Mouse (Mus musculus): Measurements from ENCODE around the gene Apol9b. TPM values are rescaled to one million over a fixed set of nuclear protein-coding genes. Genes with fewer than 3 reads are reported as not detected.
A peak's percentile ranks its signal among the peaks of the same experiment; 100 is the strongest.
"Not testable (repeated sequence)": the region's sequence is repeated elsewhere in the genome, so short reads cannot be mapped to it uniquely, and the experiment has no call there.

Gene Apol9b
- not detected in 2 replicates for polyA plus RNA-seq (2015; fragmentation: Nextera tagmentation; extraction: Ambion mirVana)

DNA sequence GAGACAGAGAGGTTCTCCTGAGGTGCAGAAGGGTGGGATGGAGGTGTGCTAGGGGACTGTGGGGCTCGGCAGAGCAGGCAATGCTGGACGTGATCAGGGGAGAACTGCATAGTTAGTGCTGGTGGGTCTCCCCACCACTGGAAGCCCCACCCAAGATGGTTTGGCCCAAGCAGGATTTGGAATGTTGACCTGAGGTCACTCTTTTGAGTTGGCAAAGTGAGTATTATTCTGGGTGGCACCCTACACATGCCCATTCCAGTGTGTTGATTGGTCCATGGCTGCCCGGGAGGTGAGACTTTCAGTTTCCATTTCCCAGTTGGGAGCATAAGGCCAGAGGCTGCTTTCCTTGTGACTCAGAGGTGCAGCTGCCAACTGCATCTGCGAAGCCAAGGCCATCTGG, at the start of gene Apol9b:
Gene Apol9b, plus strand, starts transcription at position 301 of the 400 bp plus-strand sequence.
- H3K27ac ChIP-seq; H3K4me2 ChIP-seq; H3K36me3 ChIP-seq; H3K9me3 ChIP-seq (replicated peaks); H3K27me3 ChIP-seq; H3K9ac ChIP-seq; ATAC-seq (replicated peaks; ENCODE audit: low FRiP score); H3K4me1 ChIP-seq; H3K4me3 ChIP-seq (replicated peaks): not testable (repeated sequence)
- 70% methylated on average over 1 of the region's 4 CpGs for WGBS

DNA sequence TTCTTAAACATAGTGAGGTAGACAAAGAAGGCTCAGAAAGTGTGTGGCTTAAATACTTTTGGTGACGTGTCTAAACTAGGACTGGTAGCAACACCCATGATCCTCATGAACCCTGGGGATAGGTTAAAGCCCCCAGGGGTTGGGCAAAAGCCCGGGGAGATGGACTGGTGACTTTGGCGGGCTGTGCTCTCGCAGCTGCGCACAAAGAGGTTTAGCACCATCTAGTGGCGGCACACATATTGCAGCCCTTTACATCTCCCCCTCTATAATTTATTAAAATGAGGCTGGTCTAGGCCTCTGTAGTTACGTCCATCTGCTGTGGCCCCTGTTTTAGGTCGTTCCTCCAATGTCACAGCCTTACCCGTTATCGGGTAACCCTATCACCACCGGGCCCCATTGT, 44.9 kb upstream of the Apol9b start:
- not testable (repeated sequence) for ATAC-seq (replicated peaks; ENCODE audit: low FRiP score); H3K36me3 ChIP-seq; H3K9me3 ChIP-seq (replicated peaks); H3K4me1 ChIP-seq; H3K4me3 ChIP-seq (replicated peaks); H3K27ac ChIP-seq; H3K4me2 ChIP-seq; H3K9ac ChIP-seq; H3K27me3 ChIP-seq
- WGBS = 16% methylated on average over 11 of the region's 11 CpGs

GRCm38 (mm10) chr15:77691532-77692311, 37.1 kb upstream of the Apol9b start:
- not testable (repeated sequence) for H3K9me3 ChIP-seq (replicated peaks); H3K36me3 ChIP-seq; H3K4me1 ChIP-seq; H3K27me3 ChIP-seq; ATAC-seq (replicated peaks; ENCODE audit: low FRiP score); H3K27ac ChIP-seq
- Histone ChIP-seq H3K4me2 (peak overlapping the region; percentile 58), H3K4me3 (replicated peaks) (peak overlapping the region; percentile 38), H3K9ac (peak overlapping the region; percentile 29; the same call in 1 of the 2 replicates)
- 8% methylated on average over 20 of the region's 20 CpGs for WGBS

DNA sequence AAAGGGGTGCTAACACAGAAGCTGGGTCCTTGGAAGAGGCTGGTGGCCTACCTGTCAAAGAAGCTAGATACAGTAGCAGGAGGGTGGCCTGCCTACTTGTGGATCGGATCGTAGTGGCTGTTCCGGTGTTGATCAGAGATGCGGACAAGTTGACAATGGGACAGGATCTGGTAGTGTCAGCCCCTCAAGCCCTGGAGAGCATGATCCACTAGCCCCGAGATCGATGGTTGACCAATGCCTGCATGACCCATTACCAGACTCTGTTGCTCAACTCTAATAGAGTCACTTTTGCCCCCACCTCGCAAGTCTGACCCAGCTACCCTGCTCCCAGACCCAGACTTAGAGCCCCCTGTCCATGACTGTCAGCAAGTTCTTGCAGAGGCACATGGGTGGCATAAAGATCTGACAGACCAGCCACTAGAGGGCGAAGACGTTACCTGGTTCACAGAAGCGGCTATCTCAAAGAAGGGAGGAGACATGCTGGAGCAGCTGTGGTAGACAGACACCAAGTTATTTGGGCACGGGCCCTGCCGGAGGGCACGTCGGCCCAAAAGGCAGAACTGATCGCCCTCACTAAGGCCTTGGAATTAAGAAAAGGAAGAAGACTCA, 34.0 kb upstream of the Apol9b start:
- not testable (repeated sequence) for H3K27ac ChIP-seq; H3K4me3 ChIP-seq (replicated peaks); H3K27me3 ChIP-seq; H3K4me2 ChIP-seq; H3K4me1 ChIP-seq; H3K36me3 ChIP-seq; H3K9me3 ChIP-seq (replicated peaks); ATAC-seq (replicated peaks; ENCODE audit: low FRiP score); H3K9ac ChIP-seq
- 46% methylated on average over 11 of the region's 15 CpGs for WGBS

GRCm38 (mm10) chr15:77698656-77699055, 30.2 kb upstream of the Apol9b start, which contains the start of gene Apol7e:
Apol7e (plus strand) TSS chr15:77698857.
- H3K27me3 ChIP-seq; H3K9me3 ChIP-seq (replicated peaks); ATAC-seq (replicated peaks; ENCODE audit: low FRiP score); H3K36me3 ChIP-seq; H3K4me3 ChIP-seq (replicated peaks); H3K4me2 ChIP-seq; H3K9ac ChIP-seq; H3K27ac ChIP-seq; H3K4me1 ChIP-seq: not testable (repeated sequence)
- WGBS = 82% methylated on average over 4 of the region's 4 CpGs

DNA sequence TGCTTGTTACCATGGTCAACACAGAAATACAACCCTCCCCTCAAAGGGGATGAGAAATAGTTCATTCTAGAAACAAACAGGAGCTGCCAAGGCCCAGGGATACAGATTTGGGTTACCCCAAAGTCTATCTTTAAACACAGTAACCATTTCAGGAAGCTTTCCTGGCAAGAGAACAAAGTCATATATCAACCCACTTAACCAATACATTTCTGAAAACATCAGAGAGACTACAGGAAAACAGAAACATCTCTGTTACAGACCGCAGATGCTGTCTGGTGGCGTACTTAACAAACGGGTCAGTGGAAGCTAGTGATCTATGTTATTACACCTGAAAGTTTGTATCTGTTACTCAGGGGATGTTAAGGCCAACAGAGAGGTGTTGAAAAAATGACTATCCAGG, 23.5 kb upstream of the Apol9b start:
- WGBS = 67% methylated on average over 3 of the region's 3 CpGs
- not testable (repeated sequence) for H3K36me3 ChIP-seq; ATAC-seq (replicated peaks; ENCODE audit: low FRiP score); H3K9ac ChIP-seq; H3K9me3 ChIP-seq (replicated peaks); H3K4me1 ChIP-seq; H3K4me2 ChIP-seq; H3K4me3 ChIP-seq (replicated peaks); H3K27ac ChIP-seq; H3K27me3 ChIP-seq

- H3K9me3 ChIP-seq (replicated peaks); H3K36me3 ChIP-seq; H3K9ac ChIP-seq; H3K27me3 ChIP-seq; H3K4me3 ChIP-seq (replicated peaks); H3K4me2 ChIP-seq; H3K27ac ChIP-seq; H3K4me1 ChIP-seq; ATAC-seq (replicated peaks; ENCODE audit: low FRiP score): not testable (repeated sequence)
- WGBS = 80% methylated on average over 1 of the region's 1 CpGs
Observed at GRCm38 (mm10) chr15:77708936-77709335, 19.9 kb upstream of the Apol9b start.

DNA sequence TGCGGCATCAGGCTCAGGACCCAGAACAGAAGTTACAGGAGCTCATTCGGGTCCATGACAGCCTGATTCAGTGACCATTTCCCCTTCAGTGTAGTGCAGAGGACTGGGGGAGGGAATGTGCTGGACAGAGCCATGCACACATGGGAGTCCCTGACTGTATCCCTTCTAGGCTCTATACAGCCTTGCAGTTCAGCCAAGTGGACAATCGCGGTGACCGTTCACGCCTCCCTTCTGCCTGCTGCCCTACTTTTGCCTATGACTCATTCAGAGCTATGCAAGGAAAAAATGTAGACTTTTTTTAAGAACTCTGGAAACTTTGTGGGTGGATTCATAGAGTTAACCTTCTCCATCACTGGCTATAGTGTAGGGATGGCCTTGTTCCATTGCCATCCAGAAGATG, 10.6 kb upstream of the Apol9b start:
- H3K4me3 ChIP-seq (replicated peaks); H3K36me3 ChIP-seq; H3K9me3 ChIP-seq (replicated peaks); H3K9ac ChIP-seq; H3K27me3 ChIP-seq; ATAC-seq (replicated peaks; ENCODE audit: low FRiP score); H3K27ac ChIP-seq; H3K4me2 ChIP-seq; H3K4me1 ChIP-seq: not testable (repeated sequence)
- 40% methylated on average over 2 of the region's 6 CpGs for WGBS

GRCm38 (mm10) chr15:77721509-77721908, 7.3 kb upstream of the Apol9b start:
- not testable (repeated sequence) for H3K36me3 ChIP-seq; H3K4me3 ChIP-seq (replicated peaks); H3K9ac ChIP-seq; H3K9me3 ChIP-seq (replicated peaks); H3K27me3 ChIP-seq; ATAC-seq (replicated peaks; ENCODE audit: low FRiP score); H3K27ac ChIP-seq; H3K4me1 ChIP-seq; H3K4me2 ChIP-seq
- no CpG with 5 or more reads among the region's 3 CpGs for WGBS

DNA sequence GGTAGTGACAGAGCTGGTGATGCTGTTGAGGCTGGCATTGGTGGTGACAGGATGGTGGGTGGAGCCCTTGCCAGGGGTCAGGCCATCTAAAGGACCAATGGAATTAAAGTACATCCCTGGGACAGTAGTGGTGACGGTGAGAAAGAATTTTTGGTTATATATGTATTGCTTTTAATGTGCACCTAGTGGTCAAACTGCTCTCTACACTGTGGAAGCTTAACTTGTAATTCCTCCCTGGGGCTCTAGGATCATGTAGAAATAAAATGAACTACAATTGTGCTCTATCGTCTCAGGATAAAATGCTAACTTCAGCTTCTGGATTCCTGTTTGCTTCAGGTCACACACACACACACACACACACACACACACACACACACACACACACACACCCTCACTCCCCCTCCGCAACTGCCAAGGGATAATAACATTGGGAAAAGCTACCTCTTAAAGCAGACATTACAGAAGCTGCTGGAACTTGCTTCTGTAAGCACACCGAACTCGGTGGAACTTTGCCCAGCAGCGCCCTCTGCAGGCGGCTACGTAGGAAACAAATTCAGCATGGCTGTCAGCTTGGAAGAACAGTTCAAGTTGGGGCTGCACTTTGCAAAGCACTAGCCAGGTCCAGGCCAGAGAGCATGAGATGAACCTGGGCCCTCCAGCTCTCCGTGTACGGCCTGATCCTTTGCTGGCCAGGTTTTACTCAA, 4.5 kb upstream of the Apol9b start:
- H3K9ac ChIP-seq; H3K4me1 ChIP-seq; H3K4me2 ChIP-seq; H3K36me3 ChIP-seq; H3K27me3 ChIP-seq; H3K9me3 ChIP-seq (replicated peaks); ATAC-seq (replicated peaks; ENCODE audit: low FRiP score); H3K4me3 ChIP-seq (replicated peaks); H3K27ac ChIP-seq: not testable (repeated sequence)
- 20% methylated on average over 2 of the region's 10 CpGs for WGBS

GRCm38 (mm10) chr15:77725393-77726020, 3.3 kb upstream of the Apol9b start:
- H3K4me1 ChIP-seq; H3K4me3 ChIP-seq (replicated peaks); H3K27me3 ChIP-seq; ATAC-seq (replicated peaks; ENCODE audit: low FRiP score); H3K9me3 ChIP-seq (replicated peaks); H3K27ac ChIP-seq; H3K9ac ChIP-seq; H3K4me2 ChIP-seq; H3K36me3 ChIP-seq: not testable (repeated sequence)
- WGBS = 75% methylated on average over 6 of the region's 6 CpGs

GRCm38 (mm10) chr15:77727139-77727538, 1.7 kb upstream of the Apol9b start:
- H3K4me3 ChIP-seq (replicated peaks); H3K9me3 ChIP-seq (replicated peaks); H3K9ac ChIP-seq; H3K36me3 ChIP-seq; H3K27me3 ChIP-seq; H3K4me1 ChIP-seq; H3K4me2 ChIP-seq; H3K27ac ChIP-seq: not testable (repeated sequence)
- ATAC-seq (replicated peaks; ENCODE audit: low FRiP score) = 0 out of 2 replicates have a peak, but pooled peaks have one; percentile 18
- WGBS = 4% methylated on average over 3 of the region's 3 CpGs
